Mouse (Mus musculus): ENCODE results near the gene Slc7a12.

Gene Slc7a12

DNA sequence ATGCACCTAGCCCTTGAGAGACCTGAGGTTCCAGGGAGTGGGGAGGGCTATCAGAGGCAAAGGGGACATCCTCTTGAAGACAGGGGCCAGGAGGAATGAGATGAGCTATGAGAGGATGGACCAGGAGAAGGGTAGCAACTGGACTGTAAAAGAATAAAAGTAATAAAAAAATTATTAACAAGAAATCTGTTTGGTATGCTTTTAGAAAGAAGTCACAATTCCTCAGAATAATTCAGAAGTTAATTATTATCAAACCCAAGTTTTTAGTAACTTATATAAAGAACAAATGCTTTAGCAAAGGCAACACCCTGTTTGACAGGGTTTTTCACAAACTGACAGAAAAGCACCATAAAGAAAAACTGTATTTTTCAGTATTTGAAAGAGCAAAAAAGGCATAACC lies at the start of gene Slc7a12:
Gene Slc7a12, plus strand, starts transcription at position 301 of the 400 bp plus-strand sequence.
- no peak for DNase-seq (ENCODE audit: low spot score)

DNA sequence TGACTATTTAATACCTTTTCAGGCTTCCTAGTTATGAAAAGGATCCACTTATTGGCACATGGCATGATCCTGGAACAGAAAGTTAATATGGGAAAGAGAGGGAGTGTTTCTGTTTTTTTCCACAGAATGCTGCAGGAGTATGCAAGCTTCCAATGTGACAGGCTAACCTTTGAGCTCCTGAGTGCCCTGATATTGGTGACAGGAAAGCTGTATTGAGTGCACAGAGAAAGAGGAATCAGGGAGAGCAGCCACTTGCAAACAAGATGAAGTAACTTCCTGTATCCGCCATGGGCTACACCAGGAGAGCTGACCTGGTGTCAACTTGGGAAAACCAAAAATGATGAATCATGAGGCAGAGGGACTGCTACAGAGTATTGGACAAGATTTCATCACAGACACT lies 48.1 kb upstream of the Slc7a12 start:
- no peak for DNase-seq (ENCODE audit: low spot score)

DNA sequence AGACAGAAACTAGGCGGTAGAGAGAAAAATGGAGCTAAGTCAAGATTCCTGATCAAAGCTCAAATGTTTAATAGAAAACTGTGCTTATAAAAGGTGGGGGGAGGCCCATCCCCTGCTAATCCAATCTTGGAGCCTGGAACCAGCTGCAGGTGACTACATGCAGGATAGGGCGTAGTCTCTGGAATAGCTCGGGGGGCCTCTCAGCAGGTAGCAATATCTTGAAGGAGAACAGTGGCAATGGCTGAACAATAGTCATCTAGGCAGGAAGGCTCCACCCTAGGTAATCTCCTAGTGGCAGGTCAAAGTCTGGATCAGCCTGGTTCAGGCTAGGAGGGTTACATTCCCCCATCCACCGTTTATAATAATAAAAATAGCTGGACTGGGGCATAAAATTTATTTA lies 34.5 kb upstream of the Slc7a12 start:
- no peak for DNase-seq (ENCODE audit: low spot score)

DNA sequence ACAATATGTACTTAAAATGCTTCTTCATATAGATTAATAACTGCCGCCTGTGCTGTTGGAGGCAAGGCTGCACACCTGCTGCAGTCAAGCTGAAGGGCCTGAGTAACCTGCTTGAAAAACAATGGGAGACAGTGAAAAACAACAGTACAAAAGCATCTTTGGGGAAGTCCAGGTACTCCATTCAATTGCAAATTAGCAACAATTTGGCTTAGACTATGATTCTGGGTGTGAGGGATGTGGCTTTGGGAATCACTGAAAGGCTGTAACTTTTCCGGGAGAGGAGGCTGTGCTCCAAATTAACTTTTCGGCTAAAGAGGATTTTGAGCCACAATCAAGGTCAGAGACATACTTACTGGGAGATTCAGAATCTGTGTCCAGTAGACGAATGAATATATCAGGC lies 33.8 kb upstream of the Slc7a12 start:
- no peak for DNase-seq (ENCODE audit: low spot score)

Data from MN1 (cell line).